Mouse (Mus musculus): ENCODE measurements around the gene Pcbp3. TPM values are rescaled to one million over a fixed set of nuclear protein-coding genes. Genes with fewer than 3 reads are reported as not detected.

The Pcbp3 gene
- polyA plus RNA-seq, 1 experiment from 2014 or later: 44.9 TPM

GRCm38 (mm10) chr10:76831915-76832314 is 129.8 kb downstream of the Pcbp3 start:
- no peaks in the 10 kb centered on the region; the same call in 1 of the 2 replicates for H3K9me3 ChIP-seq (replicated peaks)
- H3K27ac ChIP-seq: no peak overlapping the region
- H3K27me3 ChIP-seq (ENCODE audit: low read depth, poor library complexity, severe bottlenecking): no peaks in the 10 kb centered on the region
- no peaks in the 10 kb centered on the region for H3K36me3 ChIP-seq
- DNase-seq (ENCODE audit: low spot score): no peak
- 90% methylated on average over 2 of the region's 2 CpGs for WGBS
- H3K4me3 ChIP-seq: no peak overlapping the region
- H3K4me1 ChIP-seq: no peaks in the 10 kb centered on the region

GRCm38 (mm10) chr10:76831151-76831550 is 130.5 kb downstream of the Pcbp3 start:
- Histone ChIP-seq H3K27me3 (ENCODE audit: low read depth, poor library complexity, severe bottlenecking) (no peaks in the 10 kb centered on the region), H3K4me1 (no peaks in the 10 kb centered on the region), H3K4me3 (no peak overlapping the region), H3K27ac (no peak overlapping the region), H3K9me3 (replicated peaks) (no peaks in the 10 kb centered on the region; the same call in 1 of the 2 replicates), H3K36me3 (no peaks in the 10 kb centered on the region)
- no peak for DNase-seq (ENCODE audit: low spot score)
- 82% methylated on average over 1 of the region's 1 CpGs for WGBS

- Histone ChIP-seq H3K27me3 (ENCODE audit: low read depth, poor library complexity, severe bottlenecking) (no peaks in the 10 kb centered on the region), H3K36me3 (no peaks in the 10 kb centered on the region), H3K4me1 (no peaks in the 10 kb centered on the region), H3K9me3 (replicated peaks) (no peaks in the 10 kb centered on the region; the same call in 1 of the 2 replicates), H3K4me3 (no peak overlapping the region), H3K27ac (no peak overlapping the region)
- 98% methylated on average over 4 of the region's 4 CpGs for WGBS
- DNase-seq (ENCODE audit: low spot score): no peak
Measured at GRCm38 (mm10) chr10:76828936-76829335, 132.8 kb downstream of the Pcbp3 start.

- Histone ChIP-seq H3K4me3 (no peak overlapping the region), H3K4me1 (no peaks in the 10 kb centered on the region), H3K27me3 (ENCODE audit: low read depth, poor library complexity, severe bottlenecking) (no peaks in the 10 kb centered on the region), H3K9me3 (replicated peaks) (no peaks in the 10 kb centered on the region), H3K27ac (no peak overlapping the region), H3K36me3 (no peaks in the 10 kb centered on the region)
- DNase-seq (ENCODE audit: low spot score): no peak
- WGBS: 93% methylated on average over 8 of the region's 8 CpGs
Measured at GRCm38 (mm10) chr10:76822698-76823097, 139.0 kb downstream of the Pcbp3 start.

- no peak overlapping the region for H3K27ac ChIP-seq
- H3K27me3 ChIP-seq (ENCODE audit: low read depth, poor library complexity, severe bottlenecking): no peaks in the 10 kb centered on the region
- no peak overlapping the region for H3K4me3 ChIP-seq
- WGBS: 58% methylated on average over 2 of the region's 2 CpGs
- H3K4me1 ChIP-seq: peaks cover 6% of the 10 kb centered on the region; the same call in 1 of the 2 replicates
- DNase-seq (ENCODE audit: low spot score): no peak
- H3K9me3 ChIP-seq (replicated peaks): no peaks in the 10 kb centered on the region
- H3K36me3 ChIP-seq: no peaks in the 10 kb centered on the region
Measured at GRCm38 (mm10) chr10:76819321-76819720, 142.4 kb downstream of the Pcbp3 start.

- Histone ChIP-seq H3K36me3 (no peaks in the 10 kb centered on the region), H3K27me3 (ENCODE audit: low read depth, poor library complexity, severe bottlenecking) (no peaks in the 10 kb centered on the region), H3K4me1 (peaks cover 6% of the 10 kb centered on the region; the same call in 1 of the 2 replicates), H3K4me3 (no peak overlapping the region), H3K9me3 (replicated peaks) (no peaks in the 10 kb centered on the region), H3K27ac (no peak overlapping the region)
- no peak for DNase-seq (ENCODE audit: low spot score)
- WGBS: 92% methylated on average over 2 of the region's 2 CpGs
Measured at GRCm38 (mm10) chr10:76818337-76818736, 143.3 kb downstream of the Pcbp3 start.

GRCm38 (mm10) chr10:76816930-76817329 is 144.8 kb downstream of the Pcbp3 start:
- WGBS: 62% methylated on average over 1 of the region's 1 CpGs
- no peaks in the 10 kb centered on the region for H3K9me3 ChIP-seq (replicated peaks)

GRCm38 (mm10) chr10:76816436-76816835 is 145.3 kb downstream of the Pcbp3 start:
- H3K27ac ChIP-seq: no peak overlapping the region
- H3K4me1 ChIP-seq: peaks cover 6% of the 10 kb centered on the region; the same call in 1 of the 2 replicates
- no peaks in the 10 kb centered on the region for H3K9me3 ChIP-seq (replicated peaks)
- no peak for DNase-seq (ENCODE audit: low spot score)
- 59% methylated on average over 7 of the region's 7 CpGs for WGBS
- H3K27me3 ChIP-seq (ENCODE audit: low read depth, poor library complexity, severe bottlenecking): no peaks in the 10 kb centered on the region
- no peaks in the 10 kb centered on the region for H3K36me3 ChIP-seq
- H3K4me3 ChIP-seq: no peak overlapping the region

More at GRCm38 (mm10) chr10:76816930-76817329, 144.8 kb downstream of the Pcbp3 start:
- DNase-seq (ENCODE audit: low spot score): no peak
- no peak overlapping the region for H3K27ac ChIP-seq
- no peaks in the 10 kb centered on the region for H3K36me3 ChIP-seq
- H3K4me3 ChIP-seq: no peak overlapping the region
- peaks cover 6% of the 10 kb centered on the region; the same call in 1 of the 2 replicates for H3K4me1 ChIP-seq
- no peaks in the 10 kb centered on the region for H3K27me3 ChIP-seq (ENCODE audit: low read depth, poor library complexity, severe bottlenecking)

- no peak for DNase-seq (ENCODE audit: low spot score)
- Histone ChIP-seq H3K4me3 (no peak overlapping the region), H3K4me1 (peaks cover 6% of the 10 kb centered on the region; the same call in 1 of the 2 replicates), H3K27me3 (ENCODE audit: low read depth, poor library complexity, severe bottlenecking) (no peaks in the 10 kb centered on the region), H3K27ac (no peak overlapping the region), H3K9me3 (replicated peaks) (no peaks in the 10 kb centered on the region), H3K36me3 (no peaks in the 10 kb centered on the region)
- 82% methylated on average over 4 of the region's 4 CpGs for WGBS
Measured at GRCm38 (mm10) chr10:76815481-76815880, 146.2 kb downstream of the Pcbp3 start.

- WGBS: 93% methylated on average over 8 of the region's 8 CpGs
- Histone ChIP-seq H3K36me3 (no peaks in the 10 kb centered on the region), H3K9me3 (replicated peaks) (no peaks in the 10 kb centered on the region)
Measured at GRCm38 (mm10) chr10:76814811-76815210, 146.9 kb downstream of the Pcbp3 start.

GRCm38 (mm10) chr10:76809916-76810660 is 151.6 kb downstream of the Pcbp3 start:
- DNase-seq (ENCODE audit: low spot score): no peak
- no peaks in the 10 kb centered on the region for H3K9me3 ChIP-seq (replicated peaks)
- no peaks in the 10 kb centered on the region for H3K36me3 ChIP-seq
- H3K27ac ChIP-seq: no peak overlapping the region
- H3K27me3 ChIP-seq (ENCODE audit: low read depth, poor library complexity, severe bottlenecking): no peaks in the 10 kb centered on the region
- 80% methylated on average over 7 of the region's 7 CpGs for WGBS
- 0 out of 2 replicates have a peak, but pooled peaks cover 2% of the 10 kb centered on the region for H3K4me1 ChIP-seq
- H3K4me3 ChIP-seq: no peak overlapping the region

More at GRCm38 (mm10) chr10:76814811-76815210, 146.9 kb downstream of the Pcbp3 start:
- Histone ChIP-seq H3K4me3 (no peak overlapping the region), H3K27ac (no peak overlapping the region), H3K27me3 (ENCODE audit: low read depth, poor library complexity, severe bottlenecking) (no peaks in the 10 kb centered on the region), H3K4me1 (peaks cover 8% of the 10 kb centered on the region; the same call in 1 of the 2 replicates)
- DNase-seq (ENCODE audit: low spot score): no peak

- no peaks in the 10 kb centered on the region for H3K27me3 ChIP-seq (ENCODE audit: low read depth, poor library complexity, severe bottlenecking)
- no peaks in the 10 kb centered on the region for H3K36me3 ChIP-seq
- H3K9me3 ChIP-seq (replicated peaks): no peaks in the 10 kb centered on the region
- DNase-seq (ENCODE audit: low spot score): no peak
- H3K4me1 ChIP-seq: 0 out of 2 replicates have a peak, but pooled peaks cover 2% of the 10 kb centered on the region
- WGBS: 89% methylated on average over 11 of the region's 11 CpGs
- no peak overlapping the region for H3K27ac ChIP-seq
- no peak overlapping the region for H3K4me3 ChIP-seq
Measured at GRCm38 (mm10) chr10:76809439-76809838, 152.2 kb downstream of the Pcbp3 start.
